Mouse (Mus musculus): Measurements from ENCODE around the gene Slc10a1. TPM values are rescaled to one million over a fixed set of nuclear protein-coding genes. Genes with fewer than 3 reads are reported as not detected.

Slc10a1 gene
- total RNA-seq, 2 experiments from 2014 or later: not detected

DNA sequence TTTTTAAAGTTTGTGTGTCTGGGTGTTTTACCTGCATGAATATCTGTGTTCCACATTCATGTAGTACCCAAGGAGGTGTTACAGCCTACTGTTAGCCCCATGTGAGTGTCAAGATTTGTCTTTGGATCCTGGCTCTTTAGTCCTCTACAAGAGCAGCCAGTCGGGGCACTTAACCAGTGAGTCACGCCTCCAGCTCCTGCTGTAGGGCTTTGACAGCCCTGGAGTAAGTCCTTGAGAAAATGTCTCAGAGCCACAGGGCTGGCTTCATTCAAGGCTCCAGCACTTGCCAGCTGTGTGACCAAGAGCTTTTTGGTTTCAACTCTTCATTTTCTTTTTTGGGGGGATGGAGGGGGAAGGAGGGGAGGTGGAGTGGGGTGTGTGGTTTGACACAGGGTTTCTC, 31.8 kb downstream of the Slc10a1 start:
- TF ChIP-seq CTCF (IDR thresholded peaks at IDR 0.05): no peak
- intact Hi-C loops (cut with DNase I): no loop called here

DNA sequence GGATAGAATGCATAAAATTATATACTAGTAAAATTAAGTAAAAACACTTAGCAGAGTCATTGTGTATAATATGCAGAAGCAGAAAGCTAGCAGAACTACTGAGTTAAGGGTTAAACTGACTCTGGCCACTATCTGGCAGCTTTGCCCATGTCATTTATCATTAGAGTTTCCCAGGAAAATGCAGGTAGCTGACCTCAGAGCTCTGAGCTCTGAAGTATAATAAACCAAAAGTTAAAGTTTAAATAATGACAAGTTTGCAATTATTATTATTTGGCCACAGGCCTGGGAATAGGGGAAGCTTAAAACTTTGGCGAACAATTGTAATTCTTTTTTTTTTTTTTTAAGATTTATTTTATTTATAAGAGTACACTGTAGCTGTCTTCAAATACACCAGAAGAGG, 35.6 kb downstream of the Slc10a1 start:
- H3K4me3 ChIP-seq: no peak overlapping the region
- intact Hi-C loops (cut with DNase I): no loop called here
- TF ChIP-seq CTCF (IDR thresholded peaks at IDR 0.05): no peak
- H3K27ac ChIP-seq: no peak overlapping the region
- no peak for DNase-seq

More for the DNA sequence above, 31.8 kb downstream of the Slc10a1 start:
- DNase-seq: no peak
- H3K4me3 ChIP-seq: no peak overlapping the region
- no peak overlapping the region for H3K27ac ChIP-seq

DNA sequence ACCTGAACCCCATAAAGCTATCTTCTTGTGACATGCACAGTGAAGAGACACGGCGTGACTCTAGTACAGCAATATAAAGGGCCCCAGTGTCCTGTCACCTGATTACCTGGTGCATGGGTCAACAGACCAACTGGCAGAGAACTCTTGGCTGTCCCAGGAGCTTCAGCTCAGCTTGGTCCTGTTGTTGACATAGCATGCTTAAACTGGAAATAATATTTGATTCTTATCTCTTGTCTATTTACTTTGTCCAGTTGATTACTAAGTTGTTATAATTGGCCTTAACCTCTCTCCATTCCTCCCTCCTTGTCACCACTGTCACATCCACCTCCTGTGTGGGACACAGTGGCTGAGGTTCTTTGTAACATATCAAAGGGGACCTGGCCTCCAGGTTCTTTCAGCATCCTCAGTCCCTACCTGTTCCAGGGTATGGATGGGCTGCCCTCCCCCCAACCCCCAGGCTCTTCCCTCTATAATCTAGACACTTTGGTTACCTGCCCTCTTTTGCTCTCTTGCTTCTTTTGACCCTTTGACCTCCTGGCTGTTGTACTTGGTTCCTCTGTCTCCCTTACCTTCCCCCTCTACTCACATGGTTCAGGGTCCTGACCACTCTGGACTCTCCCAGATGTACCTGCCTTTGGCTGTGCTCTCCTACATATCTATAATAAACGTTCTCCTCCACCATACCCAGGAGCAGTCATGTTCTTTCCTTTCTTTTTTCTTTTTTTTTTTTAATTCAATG, 36.9 kb downstream of the Slc10a1 start:
- intact Hi-C loops (cut with DNase I): no loop called here
- TF ChIP-seq CTCF (IDR thresholded peaks at IDR 0.05): no peak
- H3K27ac ChIP-seq: no peak overlapping the region

DNA sequence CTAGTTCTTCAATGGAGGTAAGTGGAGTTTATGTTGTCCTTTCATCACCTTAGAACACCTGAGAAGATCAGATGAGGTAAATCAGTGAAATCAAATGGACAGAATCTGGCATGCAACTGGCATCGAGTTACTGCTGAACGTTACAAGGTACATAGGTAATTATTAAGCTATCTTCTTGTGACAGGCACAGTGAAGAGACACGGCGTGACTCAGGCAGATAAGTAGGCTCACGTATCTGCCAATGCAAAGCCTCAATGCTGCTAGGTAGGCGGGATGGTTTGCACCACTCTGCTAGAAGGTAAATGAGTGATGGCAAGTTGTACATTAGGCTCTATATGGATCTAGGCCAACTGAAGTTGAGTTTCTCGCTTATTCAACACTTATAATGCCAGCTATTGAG, 38.4 kb downstream of the Slc10a1 start:
- Histone ChIP-seq H3K4me3 (no peak overlapping the region), H3K27ac (no peak overlapping the region)
- TF ChIP-seq CTCF (IDR thresholded peaks at IDR 0.05): no peak
- intact Hi-C loops (cut with DNase I): no loop called here
- no peak for DNase-seq

More for the DNA sequence above, 36.9 kb downstream of the Slc10a1 start:
- no peak for DNase-seq
- H3K4me3 ChIP-seq: no peak overlapping the region

DNA sequence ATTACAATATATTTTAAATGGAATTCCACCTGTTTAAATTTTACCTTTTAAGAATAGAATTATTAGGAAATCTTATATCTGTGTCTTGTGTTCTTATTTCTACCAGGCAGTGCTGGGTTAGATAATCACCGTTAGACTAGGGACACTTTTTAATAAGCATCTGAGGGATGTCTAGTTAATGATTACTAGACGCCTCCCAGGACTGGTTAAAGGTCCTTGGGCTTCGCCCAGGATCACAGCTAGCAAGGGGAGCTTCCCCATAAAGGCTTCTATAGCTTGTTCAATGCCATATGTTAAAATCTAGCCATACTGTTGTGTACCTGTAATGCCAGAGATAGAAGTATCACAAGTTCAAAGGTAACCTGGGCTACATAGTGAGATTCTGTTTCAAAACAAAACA, 39.6 kb downstream of the Slc10a1 start:
- intact Hi-C loops (cut with DNase I): no loop called here
- H3K27ac ChIP-seq: no peak overlapping the region

DNA sequence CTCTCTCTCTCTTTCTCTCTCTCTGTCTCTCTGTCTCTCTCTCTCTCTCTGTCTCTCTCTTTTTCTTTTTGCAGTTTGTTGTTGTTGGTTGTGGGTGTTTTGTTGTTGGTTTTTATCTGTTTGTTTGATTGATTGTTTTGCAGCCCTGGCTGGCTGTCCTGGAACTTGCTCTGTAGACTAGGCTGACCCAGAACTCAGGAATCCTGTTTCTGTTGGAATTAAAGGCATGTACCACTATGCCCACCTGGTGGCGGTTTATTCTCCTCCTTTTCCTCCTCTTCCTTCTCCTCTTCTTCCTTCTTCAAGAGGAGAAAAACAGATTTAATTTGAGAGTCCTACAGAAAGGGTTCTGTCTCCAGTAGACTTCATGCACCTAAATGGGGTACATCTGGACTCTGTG, 41.0 kb downstream of the Slc10a1 start:
- Histone ChIP-seq H3K27ac (no peak overlapping the region), H3K4me3 (no peak overlapping the region)
- no peak for DNase-seq
- TF ChIP-seq CTCF (IDR thresholded peaks at IDR 0.05): no peak
- intact Hi-C loops (cut with DNase I): no loop called here

More for the DNA sequence above, 39.6 kb downstream of the Slc10a1 start:
- no peak for DNase-seq
- no peak for TF ChIP-seq CTCF (IDR thresholded peaks at IDR 0.05)
- H3K4me3 ChIP-seq: no peak overlapping the region

DNA sequence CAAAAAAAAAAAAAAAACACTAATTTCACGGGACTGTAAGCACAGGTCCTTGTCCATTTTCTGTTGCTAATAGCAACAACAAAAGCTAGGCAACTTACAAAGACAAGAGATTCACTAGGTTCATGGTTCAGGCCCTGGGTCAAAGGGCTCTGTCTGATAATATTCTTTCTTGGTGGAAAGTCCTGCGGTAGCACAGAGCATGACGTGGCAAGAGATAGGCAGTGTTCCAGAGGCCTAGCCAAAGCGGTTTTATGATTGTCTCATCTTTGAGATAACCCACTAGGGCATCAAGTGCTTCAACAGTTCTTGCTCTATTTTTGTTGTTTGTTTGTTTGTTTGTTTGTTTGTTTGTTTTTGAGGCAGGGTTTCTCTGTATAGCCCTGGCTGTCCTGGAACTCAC, 42.0 kb downstream of the Slc10a1 start:
- TF ChIP-seq CTCF (IDR thresholded peaks at IDR 0.05): no peak
- intact Hi-C loops (cut with DNase I): no loop called here
- DNase-seq: no peak

DNA sequence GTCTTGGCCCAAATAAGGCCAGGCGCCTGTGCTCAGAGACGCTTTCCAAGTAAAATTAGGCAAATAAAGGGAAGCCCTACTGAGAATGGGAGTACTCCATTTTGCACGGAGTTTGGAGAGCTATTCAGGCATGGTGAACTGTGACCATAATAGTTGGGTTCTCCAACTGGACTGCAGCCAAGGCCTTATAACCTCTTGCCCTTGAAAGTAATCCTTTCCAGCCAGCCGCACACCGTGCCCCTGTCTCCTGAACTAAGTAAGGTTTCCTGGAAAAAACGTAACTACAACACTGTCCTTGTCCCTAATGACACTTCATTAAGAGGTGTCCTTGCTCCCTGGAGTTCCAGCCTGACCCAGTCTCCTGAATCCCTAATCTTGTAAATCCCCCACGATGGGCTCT, 42.6 kb downstream of the Slc10a1 start:
- Histone ChIP-seq H3K4me3 (no peak overlapping the region), H3K27ac (no peak overlapping the region)
- intact Hi-C loops (cut with DNase I): no loop called here
- TF ChIP-seq CTCF (IDR thresholded peaks at IDR 0.05): no peak
- DNase-seq: no peak

More for the DNA sequence above, 42.0 kb downstream of the Slc10a1 start:
- H3K27ac ChIP-seq: no peak overlapping the region
- H3K4me3 ChIP-seq: no peak overlapping the region

DNA sequence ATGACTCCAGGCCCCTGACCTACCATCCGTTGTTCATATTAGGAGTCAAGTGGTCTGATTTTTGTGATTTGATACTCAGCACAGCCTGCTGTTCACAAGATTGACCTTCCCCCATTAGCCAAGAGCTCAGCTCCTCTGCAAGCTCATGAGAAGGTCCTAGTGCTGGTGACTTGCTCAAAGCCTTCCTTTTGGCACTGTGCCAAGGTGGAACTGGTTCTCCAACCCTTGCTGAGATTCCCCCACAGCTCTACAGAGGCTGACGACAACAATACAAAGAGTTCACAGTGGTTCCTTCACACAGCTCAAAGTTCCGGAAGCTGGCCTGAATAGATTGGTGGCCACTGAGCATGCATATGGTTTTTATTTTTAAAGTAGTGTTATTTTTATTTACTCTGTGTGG, 44.3 kb downstream of the Slc10a1 start:
- no peak overlapping the region for H3K27ac ChIP-seq
- no peak overlapping the region for H3K4me3 ChIP-seq
- TF ChIP-seq CTCF (IDR thresholded peaks at IDR 0.05): no peak
- no peak for DNase-seq
- intact Hi-C loops (cut with DNase I): no loop called here

DNA sequence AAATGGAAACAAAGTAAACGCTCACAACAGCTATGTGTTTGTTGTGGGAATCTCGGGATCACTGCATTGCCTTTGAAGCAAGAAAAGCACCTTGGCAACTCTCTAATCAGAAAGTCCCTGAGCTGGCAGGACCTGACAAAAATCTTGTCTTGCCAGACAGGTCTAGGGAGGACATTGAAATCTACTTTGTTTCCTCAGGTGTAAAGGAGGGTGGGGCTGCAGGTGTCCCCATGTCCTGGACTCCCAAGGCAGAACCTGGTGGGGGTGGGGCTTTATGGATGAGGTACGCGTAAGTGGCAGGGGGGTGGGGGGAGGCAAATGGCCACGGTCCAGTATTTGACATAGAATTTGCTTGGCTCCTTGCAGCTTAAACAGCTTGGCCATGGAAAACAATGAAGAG, 44.9 kb downstream of the Slc10a1 start:
- no peak for TF ChIP-seq CTCF (IDR thresholded peaks at IDR 0.05)
- DNase-seq: no peak
- Histone ChIP-seq H3K27ac (no peak overlapping the region), H3K4me3 (no peak overlapping the region)
- intact Hi-C loops (cut with DNase I): no loop called here

DNA sequence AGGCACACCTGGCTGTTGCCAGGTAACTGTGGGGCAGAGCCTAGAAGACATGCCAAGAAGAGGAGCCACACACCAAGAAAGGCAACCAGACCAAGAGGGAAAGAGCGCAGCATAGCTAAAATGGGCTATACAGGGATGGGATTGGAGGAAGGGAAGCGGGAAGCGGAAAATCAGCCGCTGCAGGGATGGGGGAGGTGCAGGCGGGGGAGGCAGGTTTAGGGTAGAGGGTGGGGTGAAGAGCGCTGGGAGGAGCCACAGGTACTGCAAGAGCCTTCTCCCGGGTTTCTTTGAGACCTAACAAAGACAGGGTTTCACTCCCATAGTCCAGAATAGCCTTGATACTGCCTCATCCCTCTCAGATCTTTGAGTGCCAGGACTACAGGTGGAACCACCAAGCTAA, 45.6 kb downstream of the Slc10a1 start:
- intact Hi-C loops (cut with DNase I): no loop called here
- Histone ChIP-seq H3K27ac (no peak overlapping the region), H3K4me3 (no peak overlapping the region)
- DNase-seq: no peak
- TF ChIP-seq CTCF (IDR thresholded peaks at IDR 0.05): no peak

DNA sequence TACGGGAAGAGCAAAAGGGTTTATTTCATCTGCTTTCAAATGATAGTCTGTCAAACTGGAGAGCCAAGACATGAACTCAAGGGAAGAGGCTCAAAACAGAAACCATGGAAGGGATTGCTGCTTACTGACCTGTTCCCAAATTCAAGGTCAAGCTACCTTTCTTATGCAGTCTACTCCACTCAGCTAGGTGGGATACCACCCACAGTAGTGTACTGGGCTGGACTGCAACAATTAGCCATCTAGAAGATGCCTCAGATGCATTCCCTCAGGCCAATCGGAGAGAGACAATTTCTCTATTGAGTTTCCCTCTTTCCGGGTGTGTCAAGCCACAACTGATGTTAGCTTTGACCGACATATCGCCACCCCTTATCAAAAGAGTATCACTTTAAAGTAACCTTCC, 47.2 kb downstream of the Slc10a1 start:
- Histone ChIP-seq H3K4me3 (no peak overlapping the region), H3K27ac (no peak overlapping the region)
- DNase-seq: no peak
- intact Hi-C loops (cut with DNase I): no loop called here
- no peak for TF ChIP-seq CTCF (IDR thresholded peaks at IDR 0.05)

DNA sequence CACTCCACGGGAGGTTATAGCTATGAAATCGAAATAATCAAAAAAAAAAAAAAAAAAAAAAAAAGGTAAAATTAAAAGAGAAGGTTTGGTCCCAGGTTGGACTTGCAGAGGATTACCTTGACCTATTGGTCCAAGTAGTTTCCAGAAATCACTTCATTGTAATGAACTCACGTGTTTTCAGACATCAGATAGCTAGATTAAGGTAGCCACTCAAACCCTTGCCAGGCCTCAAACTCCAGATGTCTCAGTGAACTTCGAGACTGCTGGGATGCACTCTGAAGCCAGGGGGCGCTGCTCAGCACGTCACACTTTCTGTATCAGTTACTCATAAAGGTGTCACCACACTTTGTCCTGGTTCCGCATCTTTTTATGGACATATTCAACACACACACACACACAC, 50.7 kb downstream of the Slc10a1 start:
- Histone ChIP-seq H3K27ac (no peak overlapping the region), H3K4me3 (no peak overlapping the region)
- peak; percentile 56 for TF ChIP-seq CTCF (IDR thresholded peaks at IDR 0.05)
- intact Hi-C loops (cut with DNase I): no loop called here
- DNase-seq: no peak

DNA sequence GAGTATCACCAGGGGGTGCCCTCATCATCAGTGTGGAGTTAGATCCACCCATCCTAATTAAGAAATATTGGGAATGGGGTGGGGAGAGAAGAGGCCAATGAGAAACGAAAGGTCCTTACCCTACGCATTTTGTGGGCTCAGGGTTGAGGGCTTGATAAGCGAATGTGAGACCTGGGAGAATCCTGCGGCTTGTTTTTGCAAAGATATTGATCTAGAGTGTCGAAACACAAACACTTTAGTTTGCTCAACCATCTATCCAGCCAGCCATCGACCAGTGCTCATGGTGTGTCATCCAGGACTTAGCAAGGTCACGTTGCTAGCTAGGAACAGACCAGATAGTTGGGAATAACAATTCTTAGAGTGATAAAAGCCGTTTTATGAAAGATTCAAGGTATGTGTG, 58.9 kb downstream of the Slc10a1 start:
- intact Hi-C loops (cut with DNase I): no loop called here
- no peak overlapping the region for H3K27ac ChIP-seq
- no peak overlapping the region for H3K4me3 ChIP-seq
- TF ChIP-seq CTCF (IDR thresholded peaks at IDR 0.05): no peak
- no peak for DNase-seq

Other genes starting within 250 kb of the Slc10a1 start
- gene Ccdc177, start 208.0 kb downstream of the Slc10a1 start, total RNA-seq (2021): not detected
- 10 to 100 TPM; 37.7 to 41.1 TPM for gene Susd6, start 178.2 kb downstream of the Slc10a1 start, total RNA-seq (2021)
- gene Srsf5, start 23.2 kb downstream of the Slc10a1 start, total RNA-seq (2021): 100 to 1,000 TPM in 1 of 2 experiments, 10 to 100 TPM in 1; 93.8 to 118 TPM
- under 1 TPM; 0.61 to 0.98 TPM for gene Smoc1, start 58.1 kb upstream of the Slc10a1 start, total RNA-seq (2021)